ENCODE assay signal across 18 mouse cellular contexts in the genomic region with DNA sequence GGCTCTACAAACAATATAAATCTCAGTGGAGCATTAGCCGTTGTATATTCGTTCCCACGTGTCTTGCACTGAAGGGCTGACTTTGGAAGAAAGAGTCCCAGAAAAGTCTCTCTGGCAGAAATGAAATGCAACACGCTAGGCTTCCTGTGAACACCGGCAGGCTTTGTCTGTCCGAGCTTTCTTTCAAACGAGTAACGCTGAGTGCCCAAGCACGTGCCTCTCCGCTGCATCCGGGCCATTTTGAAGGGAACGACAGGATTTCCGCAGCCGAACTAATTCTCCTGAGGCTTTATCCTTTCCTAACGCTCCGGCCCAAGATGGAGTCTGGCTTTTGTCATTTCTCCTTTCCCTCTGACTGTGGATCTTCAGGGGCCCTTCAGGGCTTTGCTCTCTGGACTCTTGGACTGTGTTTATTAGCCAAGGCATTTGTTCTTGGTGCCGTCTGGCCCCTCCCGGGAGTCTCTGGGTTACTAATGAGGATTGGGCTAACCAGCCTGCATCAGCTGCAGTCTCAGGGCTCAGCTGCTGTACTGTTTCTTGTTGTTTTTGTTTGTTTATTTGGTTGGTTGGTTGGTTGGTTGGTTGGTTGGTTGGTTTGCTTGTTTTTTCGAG. TPM values are rescaled to one million over a fixed set of nuclear protein-coding genes. Genes with fewer than 3 reads are reported as not detected.
DNase-seq lines count a peak whose midpoint lies in the region; ATAC-seq and TF ChIP-seq lines count a peak whose summit lies in the region.
"Had no signal": no experiment of that assay in that cellular context is flagged by ENCODE, and none has a peak within 500 bp of the region (broad histone marks: within the 10 kb centered on the region; RNA-seq: fewer than 3 reads in every experiment).

No protein-coding gene starts in this region.

- no peaks in the 10 kb centered on the region for H3K9me3 ChIP-seq in kidney, embryonic 16.5 days (ENCODE audit: low read length)
- H3K9me3 ChIP-seq in kidney, embryonic 15.5 days (replicated peaks), result no peaks in the 10 kb centered on the region
- no peaks in the 10 kb centered on the region for H3K9me3 ChIP-seq in intestine, embryonic 16.5 days (ENCODE audit: control insufficient read depth, low read length)
- H3K9me3 ChIP-seq in midbrain, postnatal 0 days (ENCODE audit: low read length), result no peaks in the 10 kb centered on the region
- H3K9me3 ChIP-seq: embryonic facial prominence, embryonic 12.5 days; hindbrain, embryonic 15.5 days; midbrain, embryonic 12.5 days; neural tube, embryonic 12.5 days had no signal

- 64% methylated on average over 19 of the region's 19 CpGs for WGBS in kidney, embryonic 16.5 days
- 66% methylated on average over 19 of the region's 19 CpGs for WGBS in kidney, embryonic 15.5 days
- 45% methylated on average over 19 of the region's 19 CpGs for WGBS in intestine, embryonic 16.5 days
- 40% methylated on average over 19 of the region's 19 CpGs for WGBS in midbrain, postnatal 0 days

- no peak overlapping the region for H3K27ac ChIP-seq in kidney, embryonic 16.5 days (ENCODE audit: low read length)
- no peak overlapping the region for H3K27ac ChIP-seq in kidney, embryonic 15.5 days
- H3K27ac ChIP-seq in intestine, embryonic 16.5 days (ENCODE audit: low read length), result no peak overlapping the region
- no peak overlapping the region for H3K27ac ChIP-seq in midbrain, postnatal 0 days (ENCODE audit: low read depth, low read length)
- H3K27ac ChIP-seq: embryonic facial prominence, embryonic 12.5 days; hindbrain, embryonic 15.5 days; midbrain, embryonic 12.5 days; neural tube, embryonic 12.5 days had no signal

- no peak for TF ChIP-seq POLR2A in brain, embryonic 14.5 days (IDR thresholded peaks at IDR 0.05; ENCODE audit: borderline replicate concordance, extremely low read depth, insufficient read depth, insufficient read length, poor library complexity, severe bottlenecking)

- no peak for ATAC-seq in kidney, embryonic 16.5 days (ENCODE audit: low FRiP score, low TSS enrichment)
- ATAC-seq in kidney, embryonic 15.5 days (replicated peaks; ENCODE audit: low FRiP score), result no peak
- ATAC-seq in intestine, embryonic 16.5 days, result peak; percentile 83
- no peak for ATAC-seq in midbrain, postnatal 0 days (ENCODE audit: low FRiP score)
- ATAC-seq in inflammation-experienced regulatory T-cells, adult 6 months, result no peak

- no peaks in the 10 kb centered on the region; the same call in 1 of the 2 replicates for H3K4me1 ChIP-seq in kidney, embryonic 16.5 days (ENCODE audit: insufficient read depth, low read length)
- H3K4me1 ChIP-seq in kidney, embryonic 15.5 days, result peaks cover under 1% of the 10 kb centered on the region
- peaks cover 6% of the 10 kb centered on the region; the same call in 1 of the 2 replicates for H3K4me1 ChIP-seq in intestine, embryonic 16.5 days (ENCODE audit: control insufficient read depth, insufficient read depth, low read length)
- no peaks in the 10 kb centered on the region for H3K4me1 ChIP-seq in midbrain, postnatal 0 days (ENCODE audit: insufficient read depth, low read length)
- H3K4me1 ChIP-seq: neural tube, embryonic 12.5 days had no signal

- H3K9ac ChIP-seq in kidney, embryonic 16.5 days (replicated peaks; ENCODE audit: low read length), result 0 out of 2 replicates have a peak overlapping the region, but pooled peaks have one; percentile 17
- H3K9ac ChIP-seq in kidney, embryonic 15.5 days, result no peak overlapping the region
- 0 out of 2 replicates have a peak overlapping the region, but pooled peaks have one; percentile 4 for H3K9ac ChIP-seq in intestine, embryonic 16.5 days (ENCODE audit: low read depth, low read length)
- H3K9ac ChIP-seq in midbrain, postnatal 0 days (replicated peaks; ENCODE audit: low read length, poor library complexity, severe bottlenecking), result no peak overlapping the region
- H3K9ac ChIP-seq: embryonic facial prominence, embryonic 12.5 days; hindbrain, embryonic 15.5 days; midbrain, embryonic 12.5 days; neural tube, embryonic 12.5 days had no signal

- H3K36me3 ChIP-seq in kidney, embryonic 16.5 days (ENCODE audit: insufficient read depth, low read length), result no peaks in the 10 kb centered on the region
- no peaks in the 10 kb centered on the region for H3K36me3 ChIP-seq in kidney, embryonic 15.5 days
- H3K36me3 ChIP-seq in intestine, embryonic 16.5 days (ENCODE audit: control insufficient read depth, insufficient read depth, low read length), result no peaks in the 10 kb centered on the region
- no peaks in the 10 kb centered on the region for H3K36me3 ChIP-seq in midbrain, postnatal 0 days (ENCODE audit: insufficient read depth, low read length)
- H3K36me3 ChIP-seq: embryonic facial prominence, embryonic 12.5 days; hindbrain, embryonic 15.5 days; midbrain, embryonic 12.5 days; neural tube, embryonic 12.5 days had no signal

- H3K27me3 ChIP-seq in kidney, embryonic 16.5 days (ENCODE audit: insufficient read depth, low read length), result no peaks in the 10 kb centered on the region
- H3K27me3 ChIP-seq in kidney, embryonic 15.5 days, result no peaks in the 10 kb centered on the region
- H3K27me3 ChIP-seq in intestine, embryonic 16.5 days (replicated peaks; ENCODE audit: control insufficient read depth, insufficient read depth, low read length), result no peaks in the 10 kb centered on the region
- no peaks in the 10 kb centered on the region for H3K27me3 ChIP-seq in midbrain, postnatal 0 days (ENCODE audit: insufficient read depth, low read length)
- H3K27me3 ChIP-seq: embryonic facial prominence, embryonic 12.5 days; hindbrain, embryonic 15.5 days; midbrain, embryonic 12.5 days; neural tube, embryonic 12.5 days had no signal

- no peak overlapping the region for H3K4me2 ChIP-seq in kidney, embryonic 16.5 days (replicated peaks; ENCODE audit: low read depth, low read length)
- no peak overlapping the region for H3K4me2 ChIP-seq in kidney, embryonic 15.5 days
- no peak overlapping the region for H3K4me2 ChIP-seq in intestine, embryonic 16.5 days (ENCODE audit: low read depth, low read length)
- no peak overlapping the region for H3K4me2 ChIP-seq in midbrain, postnatal 0 days (ENCODE audit: low read depth, low read length, poor library complexity, severe bottlenecking)
- H3K4me2 ChIP-seq: embryonic facial prominence, embryonic 12.5 days; hindbrain, embryonic 15.5 days; liver, embryonic 11.5 days; midbrain, embryonic 12.5 days; neural tube, embryonic 12.5 days had no signal

- peak; percentile 55 for DNase-seq in brain, embryonic 14.5 days (ENCODE audit: low read depth)
- DNase-seq in midbrain, postnatal 0 days (ENCODE audit: low spot score), result peak; percentile 36
- DNase-seq in ovary, postnatal 10 days (ENCODE audit: low spot score), result no peak
- DNase-seq: adrenal gland, adult 8-10 months; gastrocnemius, postnatal 14 days; lung, adult 2 months; lung, postnatal 36 days; right cerebral cortex, postnatal 4 days; thymus, adult 18-20 months had no signal

- H3K4me3 ChIP-seq in kidney, embryonic 16.5 days (ENCODE audit: low read length), result no peak overlapping the region
- no peak overlapping the region for H3K4me3 ChIP-seq in kidney, embryonic 15.5 days (replicated peaks)
- H3K4me3 ChIP-seq in intestine, embryonic 16.5 days (ENCODE audit: low read length), result no peak overlapping the region
- no peak overlapping the region for H3K4me3 ChIP-seq in midbrain, postnatal 0 days (ENCODE audit: low read depth, low read length)
- H3K4me3 ChIP-seq: embryonic facial prominence, embryonic 12.5 days; hindbrain, embryonic 15.5 days; midbrain, embryonic 12.5 days; neural tube, embryonic 12.5 days had no signal

- no peak for TF ChIP-seq CTCF in brain, embryonic 14.5 days (IDR thresholded peaks at IDR 0.05; ENCODE audit: borderline replicate concordance, extremely low read depth, insufficient read depth, insufficient read length)
- TF ChIP-seq CTCF in midbrain, postnatal 0 days (IDR thresholded peaks at IDR 0.05), result no peak

RNA-seq across cellular contexts. Expression of a gene that starts 24.6 kb away (rescaled TPM):
- polyA plus RNA-seq in kidney, embryonic 16.5 days (2015; fragmentation: Nextera tagmentation; extraction: Ambion mirVana), result 1.1 and 1.5 TPM in 2 replicates
- polyA plus RNA-seq in kidney, embryonic 15.5 days (2015; fragmentation: Nextera tagmentation; extraction: Ambion mirVana), result 0.73 and 0.85 TPM in 2 replicates
- polyA plus RNA-seq in brain, embryonic 14.5 days (2012; rRNA removed), result 2.1 and 6.4 TPM in 2 replicates
- polyA plus RNA-seq in intestine, embryonic 16.5 days (2015; fragmentation: Nextera tagmentation; extraction: Ambion mirVana), result 0.37 and 0.49 TPM in 2 replicates
- total RNA-seq in midbrain, postnatal 0 days (2014; rRNA removed), result 6.0 and 7.5 TPM in 2 replicates
- 13.6 and 15.0 TPM in 2 replicates for polyA plus RNA-seq in midbrain, postnatal 0 days (2015; fragmentation: Nextera tagmentation; extraction: Ambion mirVana)
- 1 to 10 TPM in 1 of 3 experiments, not detected in 2; 1.8 TPM for polyA plus RNA-seq in inflammation-experienced regulatory T-cells, adult 6 months (2017; shearing (Covaris generic))

RNA-seq across cellular contexts. Expression of a gene that starts 58.4 kb away (rescaled TPM):
- 16.0 and 18.2 TPM in 2 replicates for polyA plus RNA-seq in kidney, embryonic 16.5 days (2015; fragmentation: Nextera tagmentation; extraction: Ambion mirVana)
- polyA plus RNA-seq in kidney, embryonic 15.5 days (2015; fragmentation: Nextera tagmentation; extraction: Ambion mirVana), result 19.1 and 19.5 TPM in 2 replicates
- 8.3 and 10.7 TPM in 2 replicates for polyA plus RNA-seq in brain, embryonic 14.5 days (2012; rRNA removed)
- polyA plus RNA-seq in intestine, embryonic 16.5 days (2015; fragmentation: Nextera tagmentation; extraction: Ambion mirVana), result 3.4 and 3.8 TPM in 2 replicates
- total RNA-seq in midbrain, postnatal 0 days (2014; rRNA removed), result 11.9 and 12.8 TPM in 2 replicates
- polyA plus RNA-seq in midbrain, postnatal 0 days (2015; fragmentation: Nextera tagmentation; extraction: Ambion mirVana), result 1.6 and 1.7 TPM in 2 replicates
- under 1 TPM in 1 of 3 experiments, not detected in 2; 0.13 TPM for polyA plus RNA-seq in inflammation-experienced regulatory T-cells, adult 6 months (2017; shearing (Covaris generic))

Comparison
In these comparisons a context has a peak if more than half of its experiments do, and no peak if none do; other contexts are left out.
1. H3K9ac ChIP-seq: peak in kidney, embryonic 16.5 days (single experiment) and intestine, embryonic 16.5 days (single experiment); none in kidney, embryonic 15.5 days (single experiment) and midbrain, postnatal 0 days (single experiment).